Mouse (Mus musculus): ENCODE results near the gene Tpst2.

The Tpst2 gene

GRCm38 (mm10) chr5:112280863-112281660, 4.6 kb downstream of the Tpst2 start:
- in situ Hi-C loops (cut with MboI, MseI), result no loop called here

GRCm38 (mm10) chr5:112281676-112282075, 5.2 kb downstream of the Tpst2 start:
- in situ Hi-C loops (cut with MboI, MseI), result no loop called here

- in situ Hi-C loops (cut with MboI, MseI), result no loop called here
Observed at GRCm38 (mm10) chr5:112282123-112282779, 5.8 kb downstream of the Tpst2 start.

- in situ Hi-C loops (cut with MboI, MseI), result no loop called here
Observed at GRCm38 (mm10) chr5:112282780-112283482, 6.4 kb downstream of the Tpst2 start.

- in situ Hi-C loops (cut with MboI, MseI), result no loop called here
Observed at GRCm38 (mm10) chr5:112283543-112284202, 7.2 kb downstream of the Tpst2 start.

- in situ Hi-C loops (cut with MboI, MseI), result no loop called here
Observed at GRCm38 (mm10) chr5:112284203-112284582, 7.7 kb downstream of the Tpst2 start.

- in situ Hi-C loops (cut with MboI, MseI), result no loop called here
Observed at GRCm38 (mm10) chr5:112285548-112286085, 9.1 kb downstream of the Tpst2 start.

GRCm38 (mm10) chr5:112286608-112286983, 10.1 kb downstream of the Tpst2 start:
- in situ Hi-C loops (cut with MboI, MseI), result no loop called here

- in situ Hi-C loops (cut with MboI, MseI), result no loop called here
Observed at GRCm38 (mm10) chr5:112286984-112287641, 10.6 kb downstream of the Tpst2 start.

- in situ Hi-C loops (cut with MboI, MseI), result no loop called here
Observed at GRCm38 (mm10) chr5:112287652-112288051, 11.2 kb downstream of the Tpst2 start.

GRCm38 (mm10) chr5:112288193-112289141, 12.0 kb downstream of the Tpst2 start:
- in situ Hi-C loops (cut with MboI, MseI), result no loop called here

GRCm38 (mm10) chr5:112289236-112289635, 12.7 kb downstream of the Tpst2 start:
- in situ Hi-C loops (cut with MboI, MseI), result no loop called here

- in situ Hi-C loops (cut with MboI, MseI), result no loop called here
Observed at GRCm38 (mm10) chr5:112289819-112290535, 13.5 kb downstream of the Tpst2 start.

- in situ Hi-C loops (cut with MboI, MseI), result no loop called here
Observed at GRCm38 (mm10) chr5:112290536-112290880, 14.0 kb downstream of the Tpst2 start.

- in situ Hi-C loops (cut with MboI, MseI), result no loop called here
Observed at GRCm38 (mm10) chr5:112291866-112292265, 15.4 kb downstream of the Tpst2 start.

GRCm38 (mm10) chr5:112292343-112292980, 16.0 kb downstream of the Tpst2 start:
- in situ Hi-C loops (cut with MboI, MseI), result no loop called here

GRCm38 (mm10) chr5:112293800-112294199, 17.3 kb downstream of the Tpst2 start:
- in situ Hi-C loops (cut with MboI, MseI), result no loop called here

GRCm38 (mm10) chr5:112294696-112295095, 18.2 kb downstream of the Tpst2 start:
- in situ Hi-C loops (cut with MboI, MseI), result no loop called here

- in situ Hi-C loops (cut with MboI, MseI), result no loop called here
Observed at GRCm38 (mm10) chr5:112295162-112295561, 18.7 kb downstream of the Tpst2 start.

Measured in T-helper 17 cell (primary cell).